Mouse (Mus musculus) forebrain, embryonic 14.5 days (tissue): ENCODE data around the gene Ak1. TPM values are rescaled to one million over a fixed set of nuclear protein-coding genes. Genes with fewer than 3 reads are reported as not detected.

ENCODE experiments used
- ATAC-seq: fragments of 200-750 bp; cut with Nextera tagmentation; 2 replicates; pipeline ENCODE4 v1.8.0; 2017; ENCODE audit warnings: mild to moderate bottlenecking, moderate library complexity
- DNase-seq: peaks from one replicate; pipeline ENCODE4 v3.0.0-alpha.2; 2015; ENCODE audit warnings: low spot score
- H3K27ac ChIP-seq: fragments of 300-500 bp; sonication (generic); 2 replicates; pipeline ENCODE4 v1.5.1; 2014; ENCODE audit warnings: low read depth, mild to moderate bottlenecking, control low read depth, low read length, moderate library complexity
- H3K27me3 ChIP-seq: fragments of 300-500 bp; sonication (generic); replicated peaks from 2 replicates; pipeline ENCODE4 v1.6.1; 2014; ENCODE audit warnings: low read length, control low read depth, mixed read lengths; ENCODE audit not compliant: control insufficient read depth, insufficient read depth
- H3K36me3 ChIP-seq: fragments of 300-500 bp; sonication (generic); 2 replicates; pipeline ENCODE4 v1.6.1; 2014; ENCODE audit warnings: low read length, control low read depth; ENCODE audit not compliant: control insufficient read depth, insufficient read depth
- H3K4me1 ChIP-seq: fragments of 300-500 bp; sonication (generic); 2 replicates; pipeline ENCODE4 v1.6.1; 2014; ENCODE audit warnings: antibody characterized with exemption, low read length, control low read depth; ENCODE audit not compliant: control insufficient read depth, insufficient read depth
- H3K4me2 ChIP-seq: fragments of 300-500 bp; sonication (generic); 2 replicates; pipeline ENCODE4 v1.6.1; 2014; ENCODE audit warnings: mild to moderate bottlenecking, control low read depth, low read length
- H3K4me3 ChIP-seq: fragments of 300-500 bp; sonication (generic); 2 replicates; pipeline ENCODE4 v1.5.1; 2014; ENCODE audit warnings: low read depth, low read length, control low read depth
- H3K9ac ChIP-seq: fragments of 300-500 bp; sonication (generic); 2 replicates; pipeline ENCODE4 v1.6.1; 2014; ENCODE audit warnings: mild to moderate bottlenecking, low read length, control low read depth, moderate library complexity
- H3K9me3 ChIP-seq: fragments of 300-500 bp; sonication (generic); replicated peaks from 2 replicates; pipeline ENCODE4 v1.6.1; 2016; ENCODE audit warnings: low read length, control low read depth, mixed read lengths; ENCODE audit not compliant: control insufficient read depth
- WGBS: fragments of 180-500 bp; shearing (Covaris S2); extraction: QIAGEN DNeasy Blood & Tissue Kit; methylation state at CpG from one replicate; pipeline ENCODE4 v1.1.7; 2014; 5-methylcytosine and 5-hydroxymethylcytosine counted together
- microRNA counts: library from miRNA; unstranded; fragments of <30 nt; microRNA quantifications from one replicate; lab custom pipeline; 2016
- microRNA-seq: library from miRNA; unstranded; fragments of <30 nt; microRNA quantifications from one replicate; pipeline ENCODE4, GENCODE M21; 2016
- polyA plus RNA-seq: library from polyadenylated mRNA; unstranded; fragments of >200 nt; fragmentation: Nextera tagmentation; extraction: Ambion mirVana; gene quantifications from 2 replicates; pipeline ENCODE4 v1.2.1, GENCODE M21; 2014

Gene Ak1
- polyA plus RNA-seq, 1 experiment from 2014 or later: 60.3 TPM

- H3K4me1 ChIP-seq: no peaks in the 10 kb centered on the region
- peaks cover 35% of the 10 kb centered on the region for H3K36me3 ChIP-seq
- DNase-seq (no peak), ATAC-seq (no peak)
- 90% methylated on average over 19 of the region's 19 CpGs for WGBS
- no peak overlapping the region for H3K4me3 ChIP-seq
- H3K27me3 ChIP-seq: no peaks in the 10 kb centered on the region
- H3K9ac ChIP-seq: no peak overlapping the region
- H3K9me3 ChIP-seq: no peaks in the 10 kb centered on the region
- H3K27ac ChIP-seq: no peak overlapping the region
- H3K4me2 ChIP-seq: no peak overlapping the region
Measured at GRCm38 (mm10) chr2:32680961-32681650, 59.5 kb downstream of the Ak1 start.

GRCm38 (mm10) chr2:32681754-32682153 lies 60.2 kb downstream of the Ak1 start:
- Histone ChIP-seq H3K9ac (no peak overlapping the region), H3K27ac (no peak overlapping the region), H3K36me3 (peaks cover 40% of the 10 kb centered on the region), H3K4me3 (no peak overlapping the region), H3K4me2 (no peak overlapping the region), H3K4me1 (no peaks in the 10 kb centered on the region), H3K9me3 (no peaks in the 10 kb centered on the region), H3K27me3 (no peaks in the 10 kb centered on the region)
- WGBS: 63% methylated on average over 6 of the region's 6 CpGs
- no peak for ATAC-seq
- no peak for DNase-seq

GRCm38 (mm10) chr2:32682721-32683417 lies 61.3 kb downstream of the Ak1 start:
- Histone ChIP-seq H3K36me3 (peaks cover 48% of the 10 kb centered on the region), H3K9ac (no peak overlapping the region), H3K27me3 (no peaks in the 10 kb centered on the region), H3K4me3 (no peak overlapping the region), H3K4me1 (no peaks in the 10 kb centered on the region), H3K9me3 (no peaks in the 10 kb centered on the region), H3K4me2 (no peak overlapping the region), H3K27ac (no peak overlapping the region)
- DNase-seq: no peak
- ATAC-seq: no peak
- WGBS: 82% methylated on average over 14 of the region's 14 CpGs

- H3K36me3 ChIP-seq: peaks cover 48% of the 10 kb centered on the region
- H3K9me3 ChIP-seq: no peaks in the 10 kb centered on the region
- H3K4me2 ChIP-seq: no peak overlapping the region
- H3K4me3 ChIP-seq: no peak overlapping the region
- no peak for DNase-seq
- 90% methylated on average over 10 of the region's 10 CpGs for WGBS
- no peak for ATAC-seq
- H3K9ac ChIP-seq: no peak overlapping the region
- no peaks in the 10 kb centered on the region for H3K27me3 ChIP-seq
- no peak overlapping the region for H3K27ac ChIP-seq
- no peaks in the 10 kb centered on the region for H3K4me1 ChIP-seq
Measured at GRCm38 (mm10) chr2:32683701-32684100, 62.1 kb downstream of the Ak1 start.

MicroRNA genes within 50 kb of the gene (microRNA counts, 519-probe panel; counts per million panel counts)
- microRNA mmu-miR-1954 (lab: Ali Mortazavi, UCI): not detected

Small RNAs within 50 kb of the gene (microRNA-seq; reads per million reads assigned to microRNA genes)
- not detected for gene Gm47291
- gene Mir1954: not detected

Other genes starting within 250 kb of the Ak1 start
- gene 1110008P14Rik, start 239.8 kb upstream of the Ak1 start, polyA plus RNA-seq: 86.9 and 98.4 TPM in 2 replicates
- gene Lcn2, start 233.5 kb upstream of the Ak1 start, polyA plus RNA-seq: 0.25 and 0.32 TPM in 2 replicates
- gene Ptges2, start 225.9 kb upstream of the Ak1 start, polyA plus RNA-seq: 42.2 and 44.8 TPM in 2 replicates
- gene Naif1, start 171.3 kb upstream of the Ak1 start, polyA plus RNA-seq: 5.3 and 5.4 TPM in 2 replicates
- 30.4 and 34.2 TPM in 2 replicates for gene Slc25a25, start 170.3 kb upstream of the Ak1 start, polyA plus RNA-seq
- 4.4 and 5.2 TPM in 2 replicates for gene Fam102a, start 86.4 kb upstream of the Ak1 start, polyA plus RNA-seq
- gene Dpm2, start 50.9 kb upstream of the Ak1 start, polyA plus RNA-seq: 143 and 152 TPM in 2 replicates
- 4.7 TPM in 2 replicates for gene Pip5kl1, start 47.0 kb upstream of the Ak1 start, polyA plus RNA-seq
- 0.30 and 0.61 TPM in 2 replicates for gene 9430097D07Rik, start 46.1 kb upstream of the Ak1 start, polyA plus RNA-seq
- 18.7 and 21.4 TPM in 2 replicates for gene St6galnac4, start 34.7 kb upstream of the Ak1 start, polyA plus RNA-seq
- gene St6galnac6, start 22.0 kb upstream of the Ak1 start, polyA plus RNA-seq: 4.7 and 5.7 TPM in 2 replicates
- gene Eng, start 24.8 kb downstream of the Ak1 start, polyA plus RNA-seq: 15.0 and 23.1 TPM in 2 replicates
- 10.9 and 14.3 TPM in 2 replicates for gene Fpgs, start 82.4 kb downstream of the Ak1 start, polyA plus RNA-seq
- gene Cdk9, start 91.3 kb downstream of the Ak1 start, polyA plus RNA-seq: 72.9 and 75.1 TPM in 2 replicates
- gene Sh2d3c, start 99.3 kb downstream of the Ak1 start, polyA plus RNA-seq: 25.8 and 37.4 TPM in 2 replicates
- gene 6330409D20Rik, start 119.3 kb downstream of the Ak1 start, polyA plus RNA-seq: 3.2 and 3.4 TPM in 2 replicates
- 67.9 and 71.2 TPM in 2 replicates for gene Tor2a, start 135.5 kb downstream of the Ak1 start, polyA plus RNA-seq
- gene Ttc16, start 153.9 kb downstream of the Ak1 start, polyA plus RNA-seq: 0.27 and 0.80 TPM in 2 replicates
- gene Ptrh1, start 154.0 kb downstream of the Ak1 start, polyA plus RNA-seq: 4.7 and 5.1 TPM in 2 replicates
- gene Cfap157, start 162.7 kb downstream of the Ak1 start, polyA plus RNA-seq: 0.17 and 0.30 TPM in 2 replicates
- 127 and 174 TPM in 2 replicates for gene Stxbp1, start 225.5 kb downstream of the Ak1 start, polyA plus RNA-seq